27 mouse cellular contexts compared by ENCODE assay signal in genomic region chr8:123651390-123652098, GRCm38 (mm10). TPM values are rescaled to one million over a fixed set of nuclear protein-coding genes. Genes with fewer than 3 reads are reported as not detected.
DNase-seq lines count a peak whose midpoint lies in the region; ATAC-seq and TF ChIP-seq lines count a peak whose summit lies in the region.
"Had no signal": no experiment of that assay in that cellular context is flagged by ENCODE, and none has a peak within 500 bp of the region (broad histone marks: within the 10 kb centered on the region; RNA-seq: fewer than 3 reads in every experiment).

No protein-coding gene starts in this region.

- no peak overlapping the region for H3K4me2 ChIP-seq in heart, embryonic 13.5 days
- peak overlapping the region; percentile 21; the same call in 1 of the 2 replicates for H3K4me2 ChIP-seq in lung, embryonic 14.5 days
- H3K4me2 ChIP-seq: embryonic facial prominence, embryonic 12.5 days; hindbrain, embryonic 13.5 days; limb, embryonic 12.5 days; liver, embryonic 11.5 days; midbrain, embryonic 12.5 days had no signal

- peaks cover 9% of the 10 kb centered on the region for H3K36me3 ChIP-seq in heart, embryonic 13.5 days
- no peaks in the 10 kb centered on the region for H3K36me3 ChIP-seq in heart, adult 2 months (ENCODE audit: control insufficient read depth, insufficient read depth, low read length)
- peaks cover 6% of the 10 kb centered on the region; the same call in 1 of the 2 replicates for H3K36me3 ChIP-seq in lung, embryonic 14.5 days (ENCODE audit: insufficient read depth)

- H3K4me1 ChIP-seq in heart, embryonic 13.5 days, result peaks cover 48% of the 10 kb centered on the region
- peaks cover 3% of the 10 kb centered on the region; the same call in 1 of the 2 replicates for H3K4me1 ChIP-seq in heart, adult 2 months (ENCODE audit: control insufficient read depth, insufficient read depth, low read length)
- H3K4me1 ChIP-seq in lung, embryonic 14.5 days (ENCODE audit: insufficient read depth), result peaks cover 35% of the 10 kb centered on the region
- peaks cover 6% of the 10 kb centered on the region; the same call in 1 of the 2 replicates for H3K4me1 ChIP-seq in lung, adult 2 months (ENCODE audit: control insufficient read depth, insufficient read depth, low read length)

- TF ChIP-seq POLR2A in heart, adult 2 months (IDR thresholded peaks at IDR 0.05; ENCODE audit: insufficient read depth, low read depth, low read length), result no peak
- no peak for TF ChIP-seq POLR2A in lung, adult 2 months (IDR thresholded peaks at IDR 0.05; ENCODE audit: borderline replicate concordance, extremely low read depth, low read depth, low read length)

- H3K9me3 ChIP-seq in heart, embryonic 13.5 days, result no peaks in the 10 kb centered on the region
- no peaks in the 10 kb centered on the region for H3K9me3 ChIP-seq in lung, embryonic 14.5 days (ENCODE audit: low read depth, low read length)
- H3K9me3 ChIP-seq: embryonic facial prominence, embryonic 12.5 days; hindbrain, embryonic 13.5 days; limb, embryonic 12.5 days; midbrain, embryonic 12.5 days had no signal

- intact Hi-C loops in heart, adult 2 months (cut with DNase I), result loop anchor here (2.0 kb wide), 1 partner anchor 117 kb away; no protein-coding TSS in a partner anchor

- no peak for DNase-seq in heart, adult 2 months
- peak; percentile 92 for DNase-seq in lung, embryonic 14.5 days
- DNase-seq in lung, adult 2 months, result no peak
- peak; percentile 34 for DNase-seq in ovary, postnatal 36 days (ENCODE audit: low spot score)
- DNase-seq in ovary, postnatal 14 days (ENCODE audit: low spot score), result no peak
- no peak for DNase-seq in natural killer cell, adult 2 months (ENCODE audit: low spot score in 2 of 2)
- DNase-seq: cerebellum, adult 2 months; cerebellum, postnatal 25 days; forebrain, postnatal 0 days; gastrocnemius, postnatal 14 days; heart, adult 11 months; heart, postnatal 36 days; kidney, adult 8-10 months; kidney, postnatal 36 days; layer of hippocampus, postnatal 36 days; liver, postnatal 0 days; right cerebral cortex, adult 18-20 months; right cerebral cortex, postnatal 4 days; thymus, adult 18-20 months; thymus, postnatal 4 days had no signal

- peak overlapping the region; percentile 33; the same call in 1 of the 2 replicates for H3K9ac ChIP-seq in heart, embryonic 13.5 days
- no peak overlapping the region for H3K9ac ChIP-seq in heart, adult 2 months (ENCODE audit: low read depth, low read length)
- no peak overlapping the region for H3K9ac ChIP-seq in lung, embryonic 14.5 days
- H3K9ac ChIP-seq: embryonic facial prominence, embryonic 12.5 days; forebrain, postnatal 0 days; hindbrain, embryonic 13.5 days; limb, embryonic 12.5 days; liver, postnatal 0 days; midbrain, embryonic 12.5 days had no signal

- no peak overlapping the region for H3K4me3 ChIP-seq in heart, embryonic 13.5 days
- no peak overlapping the region for H3K4me3 ChIP-seq in heart, adult 2 months
- no peak overlapping the region for H3K4me3 ChIP-seq in lung, embryonic 14.5 days (ENCODE audit: low read depth, low read length)
- no peak overlapping the region for H3K4me3 ChIP-seq in lung, adult 2 months (replicated peaks; ENCODE audit: extremely low read depth, low read depth, low read length)
- H3K4me3 ChIP-seq: embryonic facial prominence, embryonic 12.5 days; hindbrain, embryonic 13.5 days; limb, embryonic 12.5 days; midbrain, embryonic 12.5 days had no signal

- no peak for TF ChIP-seq EP300 in heart, adult 2 months (IDR thresholded peaks at IDR 0.05; ENCODE audit: insufficient read depth, low read depth, low read length)

- TF ChIP-seq CTCF in heart, adult 2 months (IDR thresholded peaks at IDR 0.05), result no peak
- TF ChIP-seq CTCF in lung, embryonic 14.5 days (IDR thresholded peaks at IDR 0.05; ENCODE audit: low read depth), result peak; percentile 54
- TF ChIP-seq CTCF in lung, adult 2 months (IDR thresholded peaks at IDR 0.05; ENCODE audit: insufficient read depth, low read length), result no peak

- H3K27ac ChIP-seq in heart, embryonic 13.5 days (replicated peaks), result peak overlapping the region; percentile 42; the same call in 1 of the 2 replicates
- no peak overlapping the region for H3K27ac ChIP-seq in heart, adult 2 months
- H3K27ac ChIP-seq in lung, embryonic 14.5 days (ENCODE audit: low read depth), result peak overlapping the region; percentile 54
- H3K27ac ChIP-seq: embryonic facial prominence, embryonic 12.5 days; hindbrain, embryonic 13.5 days; limb, embryonic 12.5 days; midbrain, embryonic 12.5 days had no signal

- ATAC-seq in heart, embryonic 13.5 days (ENCODE audit: extremely low read depth, insufficient number of reproducible peaks, low FRiP score, low TSS enrichment), result no peak
- ATAC-seq in lung, embryonic 14.5 days (ENCODE audit: insufficient read depth), result peak; percentile 30; the same call in 1 of the 2 replicates
- ATAC-seq: forebrain, postnatal 0 days; liver, postnatal 0 days had no signal

- WGBS in heart, embryonic 13.5 days, result 66% methylated on average over 5 of the region's 5 CpGs
- WGBS in heart, adult 2 months, result 66% methylated on average over 5 of the region's 5 CpGs
- 49% methylated on average over 5 of the region's 5 CpGs for WGBS in lung, embryonic 14.5 days
- 70% methylated on average over 5 of the region's 5 CpGs for WGBS in lung, adult 2 months

- H3K27me3 ChIP-seq in heart, embryonic 13.5 days (replicated peaks), result 0 out of 2 replicates have a peak, but pooled peaks cover 8% of the 10 kb centered on the region
- no peaks in the 10 kb centered on the region; the same call in 1 of the 2 replicates for H3K27me3 ChIP-seq in heart, adult 2 months (ENCODE audit: control insufficient read depth, insufficient read depth, low read length)
- no peaks in the 10 kb centered on the region for H3K27me3 ChIP-seq in lung, embryonic 14.5 days (ENCODE audit: insufficient read depth, low read length)
- H3K27me3 ChIP-seq: embryonic facial prominence, embryonic 12.5 days; limb, embryonic 12.5 days had no signal

- H3K79me2 ChIP-seq in heart, adult 2 months (replicated peaks; ENCODE audit: control insufficient read depth, insufficient read depth, low read length), result no peaks in the 10 kb centered on the region

RNA-seq across cellular contexts. Expression of gene Rhou, which starts 2.2 kb away (rescaled TPM):
- 7.1 and 8.3 TPM in 2 replicates for polyA plus RNA-seq in heart, embryonic 13.5 days (2015; fragmentation: Nextera tagmentation; extraction: Ambion mirVana)
- total RNA-seq in heart, adult 2 months (2021), result 1 to 10 TPM; 5.5 to 5.8 TPM
- 4.1 and 5.1 TPM in 2 replicates for polyA plus RNA-seq in heart, adult 2 months (2012; rRNA removed)
- 12.3 and 12.9 TPM in 2 replicates for polyA plus RNA-seq in lung, embryonic 14.5 days (2014; fragmentation: Nextera tagmentation; extraction: Ambion mirVana)
- polyA plus RNA-seq in lung, adult 2 months (2012; rRNA removed), result 5.0 and 8.0 TPM in 2 replicates
- total RNA-seq: MEL had no signal

Comparison
In these comparisons a context has a peak if more than half of its experiments do, and no peak if none do; other contexts are left out.
1. DNase-seq: peak in lung, embryonic 14.5 days (single experiment) and ovary, postnatal 36 days (single experiment); none in heart, adult 2 months (0 of 2), lung, adult 2 months (single experiment), ovary, postnatal 14 days (single experiment) and natural killer cell, adult 2 months (0 of 2).